Mouse (Mus musculus): Measurements from ENCODE around the gene Cacna2d4. TPM values are rescaled to one million over a fixed set of nuclear protein-coding genes. Genes with fewer than 3 reads are reported as not detected.

The Cacna2d4 gene
- 0.31 and 0.62 TPM in 2 replicates for total RNA-seq (2014; rRNA removed)
- 0.48 and 0.55 TPM in 2 replicates for polyA plus RNA-seq (2015; fragmentation: Nextera tagmentation; extraction: Ambion mirVana)

- H3K9me3 ChIP-seq (ENCODE audit: low read length) = no peaks in the 10 kb centered on the region
- no peaks in the 10 kb centered on the region for H3K36me3 ChIP-seq (ENCODE audit: insufficient read depth)
- DNase-seq (no peak), ATAC-seq (no peak)
- no peaks in the 10 kb centered on the region for H3K4me1 ChIP-seq (ENCODE audit: insufficient read depth)
- H3K27ac ChIP-seq (ENCODE audit: low read depth, low read length) = 0 out of 2 replicates have a peak within 1 kb of the TSS, but pooled peaks have one; percentile 29
- H3K4me2 ChIP-seq (ENCODE audit: low read depth) = no peak within 1 kb of the TSS
- H3K27me3 ChIP-seq (ENCODE audit: insufficient read depth, low read length) = no peaks in the 10 kb centered on the region
- WGBS = 57% methylated on average over 1 of the region's 1 CpGs
- no peak for TF ChIP-seq CTCF (IDR thresholded peaks at IDR 0.05; ENCODE audit: low read depth)
- H3K9ac ChIP-seq = no peak within 1 kb of the TSS
- no peak within 1 kb of the TSS for H3K4me3 ChIP-seq (ENCODE audit: low read depth, low read length)
These were observed at the start of gene Cacna2d4 for GRCm38 (mm10) chr6:119236241-119236640. TSS of gene Cacna2d4 (plus strand) at chr6:119236526.

- peak; percentile 51 for DNase-seq
- 64% methylated on average over 8 of the region's 8 CpGs for WGBS
- no peak overlapping the region for H3K4me3 ChIP-seq (ENCODE audit: low read depth, low read length)
- peaks cover 27% of the 10 kb centered on the region for H3K36me3 ChIP-seq (ENCODE audit: insufficient read depth)
- no peaks in the 10 kb centered on the region for H3K9me3 ChIP-seq (ENCODE audit: low read length)
- TF ChIP-seq CTCF (IDR thresholded peaks at IDR 0.05; ENCODE audit: low read depth) = peak; percentile 66
- no peaks in the 10 kb centered on the region for H3K4me1 ChIP-seq (ENCODE audit: insufficient read depth)
- ATAC-seq = peak; percentile 63; the same call in 1 of the 2 replicates
- no peak overlapping the region for H3K27ac ChIP-seq (ENCODE audit: low read depth, low read length)
- no peak overlapping the region for H3K4me2 ChIP-seq (ENCODE audit: low read depth)
- H3K27me3 ChIP-seq (ENCODE audit: insufficient read depth, low read length) = no peaks in the 10 kb centered on the region
- H3K9ac ChIP-seq = no peak overlapping the region
These were observed 49.7 kb upstream of the Cacna2d4 start for GRCm38 (mm10) chr6:119186658-119187057.

GRCm38 (mm10) chr6:119187631-119188030 lies 48.7 kb upstream of the Cacna2d4 start:
- WGBS = 45% methylated on average over 6 of the region's 6 CpGs
- Histone ChIP-seq H3K9me3 (ENCODE audit: low read length) (no peaks in the 10 kb centered on the region), H3K4me2 (ENCODE audit: low read depth) (no peak overlapping the region), H3K27ac (ENCODE audit: low read depth, low read length) (no peak overlapping the region), H3K36me3 (ENCODE audit: insufficient read depth) (peaks cover 37% of the 10 kb centered on the region), H3K4me1 (ENCODE audit: insufficient read depth) (no peaks in the 10 kb centered on the region), H3K4me3 (ENCODE audit: low read depth, low read length) (no peak overlapping the region), H3K27me3 (ENCODE audit: insufficient read depth, low read length) (no peaks in the 10 kb centered on the region), H3K9ac (no peak overlapping the region)
- no peak for DNase-seq
- ATAC-seq = no peak
- no peak for TF ChIP-seq CTCF (IDR thresholded peaks at IDR 0.05; ENCODE audit: low read depth)

- no peak for TF ChIP-seq CTCF (IDR thresholded peaks at IDR 0.05; ENCODE audit: low read depth)
- WGBS = 79% methylated on average over 4 of the region's 4 CpGs
- Histone ChIP-seq H3K4me2 (ENCODE audit: low read depth) (no peak overlapping the region), H3K4me3 (ENCODE audit: low read depth, low read length) (no peak overlapping the region), H3K9ac (no peak overlapping the region), H3K9me3 (ENCODE audit: low read length) (no peaks in the 10 kb centered on the region), H3K27me3 (ENCODE audit: insufficient read depth, low read length) (no peaks in the 10 kb centered on the region), H3K36me3 (ENCODE audit: insufficient read depth) (peaks cover 41% of the 10 kb centered on the region), H3K27ac (ENCODE audit: low read depth, low read length) (no peak overlapping the region), H3K4me1 (ENCODE audit: insufficient read depth) (no peaks in the 10 kb centered on the region)
- DNase-seq (no peak), ATAC-seq (no peak)
These were observed 44.8 kb upstream of the Cacna2d4 start for GRCm38 (mm10) chr6:119191478-119191877.

- 92% methylated on average over 15 of the region's 15 CpGs for WGBS
- no peak overlapping the region for H3K4me2 ChIP-seq (ENCODE audit: low read depth)
- no peak overlapping the region for H3K4me3 ChIP-seq (ENCODE audit: low read depth, low read length)
- H3K9me3 ChIP-seq (ENCODE audit: low read length) = no peaks in the 10 kb centered on the region
- ATAC-seq (no peak), DNase-seq (no peak)
- no peak overlapping the region for H3K9ac ChIP-seq
- peaks cover 3% of the 10 kb centered on the region; the same call in 1 of the 2 replicates for H3K4me1 ChIP-seq (ENCODE audit: insufficient read depth)
- peaks cover 41% of the 10 kb centered on the region for H3K36me3 ChIP-seq (ENCODE audit: insufficient read depth)
- H3K27me3 ChIP-seq (ENCODE audit: insufficient read depth, low read length) = no peaks in the 10 kb centered on the region
- TF ChIP-seq CTCF (IDR thresholded peaks at IDR 0.05; ENCODE audit: low read depth) = no peak
- H3K27ac ChIP-seq (ENCODE audit: low read depth, low read length) = no peak overlapping the region
These were observed 42.7 kb upstream of the Cacna2d4 start for GRCm38 (mm10) chr6:119193571-119194154.

- Histone ChIP-seq H3K4me2 (ENCODE audit: low read depth) (no peak overlapping the region), H3K4me1 (ENCODE audit: insufficient read depth) (peaks cover 5% of the 10 kb centered on the region; the same call in 1 of the 2 replicates), H3K4me3 (ENCODE audit: low read depth, low read length) (no peak overlapping the region), H3K36me3 (ENCODE audit: insufficient read depth) (peaks cover 39% of the 10 kb centered on the region), H3K9me3 (ENCODE audit: low read length) (no peaks in the 10 kb centered on the region), H3K9ac (no peak overlapping the region), H3K27me3 (ENCODE audit: insufficient read depth, low read length) (no peaks in the 10 kb centered on the region), H3K27ac (ENCODE audit: low read depth, low read length) (no peak overlapping the region)
- DNase-seq = no peak
- no peak for TF ChIP-seq CTCF (IDR thresholded peaks at IDR 0.05; ENCODE audit: low read depth)
- ATAC-seq = no peak
- WGBS = 90% methylated on average over 9 of the region's 9 CpGs
These were observed 42.2 kb upstream of the Cacna2d4 start for GRCm38 (mm10) chr6:119194161-119194560.

GRCm38 (mm10) chr6:119194601-119195000 lies 41.7 kb upstream of the Cacna2d4 start:
- no peak overlapping the region for H3K4me3 ChIP-seq (ENCODE audit: low read depth, low read length)
- no peaks in the 10 kb centered on the region for H3K9me3 ChIP-seq (ENCODE audit: low read length)
- peaks cover 5% of the 10 kb centered on the region; the same call in 1 of the 2 replicates for H3K4me1 ChIP-seq (ENCODE audit: insufficient read depth)
- 88% methylated on average over 7 of the region's 7 CpGs for WGBS
- peaks cover 34% of the 10 kb centered on the region for H3K36me3 ChIP-seq (ENCODE audit: insufficient read depth)
- H3K27ac ChIP-seq (ENCODE audit: low read depth, low read length) = no peak overlapping the region
- no peak overlapping the region for H3K9ac ChIP-seq
- no peak overlapping the region for H3K4me2 ChIP-seq (ENCODE audit: low read depth)
- DNase-seq (no peak), ATAC-seq (no peak)
- no peaks in the 10 kb centered on the region for H3K27me3 ChIP-seq (ENCODE audit: insufficient read depth, low read length)
- TF ChIP-seq CTCF (IDR thresholded peaks at IDR 0.05; ENCODE audit: low read depth) = no peak

Measured in forebrain, postnatal 0 days (tissue).